Mouse (Mus musculus) c-Kit-positive CD71-positive TER-119-positive erythroid progenitor cells, embryonic 14.5 days (primary cell): ENCODE measurements around the gene Dnah9.

Experiments used
- DNase-seq: peaks from one replicate; pipeline ENCODE4 v3.0.0-alpha.2; 2013; ENCODE audit warnings: low spot score

The Dnah9 gene

DNA sequence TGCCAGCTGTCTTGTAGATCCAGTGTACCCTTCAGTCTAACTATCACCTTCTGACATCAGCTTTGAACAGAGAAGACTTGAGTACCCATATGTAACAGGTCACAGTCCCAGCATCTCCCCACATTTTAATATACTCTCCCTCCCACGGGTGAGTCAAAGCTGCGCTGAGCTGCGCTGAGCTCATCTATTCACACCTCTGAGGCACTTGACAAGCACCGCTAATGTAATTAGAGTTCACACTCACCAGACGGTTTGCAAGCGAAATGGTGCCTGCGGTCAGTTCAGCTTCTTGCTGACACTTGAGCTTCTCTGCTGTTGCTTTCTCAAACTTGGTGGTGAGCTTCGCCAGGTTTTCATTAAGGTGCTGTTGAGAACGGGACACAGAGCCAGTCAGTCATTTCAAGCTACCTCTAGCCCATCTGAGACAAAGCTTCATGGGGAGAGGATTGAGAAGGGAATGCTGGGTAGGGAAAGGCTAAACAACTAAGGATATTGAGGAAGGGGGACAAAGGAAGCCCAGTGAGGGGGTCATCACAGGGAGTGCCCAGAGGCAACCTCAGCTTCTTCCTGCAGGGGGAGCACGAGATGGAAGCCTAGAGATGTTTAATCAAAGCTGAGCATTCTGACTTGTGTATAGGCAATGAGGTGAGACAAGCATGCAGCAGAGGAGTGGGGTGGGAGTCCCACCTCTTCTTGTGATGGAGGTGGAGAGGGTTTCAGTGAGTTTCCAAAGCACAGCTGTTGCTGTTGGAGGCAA lies 249.7 kb downstream of the Dnah9 start:
- DNase-seq: no peak

DNA sequence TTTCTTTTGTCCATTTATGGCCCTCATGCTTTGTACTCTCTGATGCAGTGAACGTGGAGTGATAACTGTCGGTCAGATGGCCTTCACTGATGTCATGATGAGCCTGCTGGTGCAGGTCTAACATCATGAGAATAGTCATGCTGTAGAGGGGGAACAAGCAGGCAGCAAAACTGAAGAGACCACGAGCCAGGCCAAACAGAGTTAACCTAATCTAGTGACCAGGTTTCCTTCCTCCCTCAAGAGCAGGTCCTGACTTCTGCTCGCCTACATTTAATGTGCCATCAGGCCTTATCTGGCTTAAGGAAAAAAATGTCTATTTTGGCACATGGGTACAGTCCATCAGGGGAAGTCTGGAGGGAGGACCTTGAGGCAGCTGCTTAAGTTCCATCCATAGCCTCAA lies 259.2 kb downstream of the Dnah9 start:
- DNase-seq: no peak

DNA sequence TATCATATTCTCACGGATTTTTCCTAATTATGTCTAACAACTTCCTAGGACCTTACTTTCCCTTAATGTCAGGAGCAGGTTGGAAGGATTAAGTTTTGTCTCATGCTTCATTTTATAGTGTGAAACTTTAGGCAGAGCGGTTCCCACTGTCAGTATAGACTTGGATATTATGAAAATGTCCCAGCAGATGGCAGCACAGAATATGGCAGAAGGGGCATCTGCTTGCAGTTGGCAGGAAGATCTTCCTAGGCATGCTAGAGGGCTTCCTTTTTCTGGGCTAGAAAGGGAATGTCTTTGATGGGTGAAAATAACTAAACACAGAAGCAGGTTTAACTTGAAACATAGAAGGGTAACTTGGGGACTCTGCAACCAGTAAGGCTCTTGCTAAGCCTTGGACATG lies 262.9 kb downstream of the Dnah9 start:
- no peak for DNase-seq

DNA sequence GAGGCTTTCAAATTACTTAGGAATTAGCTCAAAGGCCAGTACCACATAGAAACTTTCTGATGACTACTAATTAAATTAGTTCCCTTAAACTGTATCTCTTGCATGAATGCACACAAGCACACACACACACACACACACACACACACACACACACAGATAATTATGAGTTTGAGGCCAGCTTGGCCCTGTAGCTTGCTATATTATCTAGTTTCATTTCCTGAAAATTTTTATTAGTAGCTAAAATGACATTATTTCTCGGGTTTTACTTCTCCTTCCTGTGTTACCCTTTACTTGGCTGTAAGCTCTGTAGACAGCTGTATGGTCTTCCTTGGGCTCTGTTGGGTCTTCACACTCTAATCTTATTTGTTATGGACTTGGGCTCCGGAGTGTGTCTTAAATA lies 264.4 kb downstream of the Dnah9 start:
- DNase-seq: no peak

DNA sequence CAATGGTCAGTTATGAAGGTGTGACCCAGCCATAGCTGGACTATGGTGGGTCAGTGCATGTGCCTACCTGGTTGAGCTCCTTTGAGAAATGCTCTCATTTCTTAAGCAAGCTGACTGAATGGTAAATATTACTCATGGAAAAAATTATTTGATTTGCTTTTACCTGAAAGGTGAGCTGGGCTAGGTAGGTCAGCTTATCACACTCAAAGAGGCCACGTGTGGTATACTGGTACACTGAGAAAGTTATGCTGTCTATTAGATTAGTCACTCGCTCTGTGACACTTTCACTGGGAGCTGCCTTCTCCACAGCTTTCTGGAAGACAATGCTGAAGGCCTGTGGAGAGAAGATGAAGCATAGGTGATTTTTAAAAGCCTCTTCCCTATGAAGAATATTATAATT lies 286.9 kb downstream of the Dnah9 start:
- DNase-seq: no peak

DNA sequence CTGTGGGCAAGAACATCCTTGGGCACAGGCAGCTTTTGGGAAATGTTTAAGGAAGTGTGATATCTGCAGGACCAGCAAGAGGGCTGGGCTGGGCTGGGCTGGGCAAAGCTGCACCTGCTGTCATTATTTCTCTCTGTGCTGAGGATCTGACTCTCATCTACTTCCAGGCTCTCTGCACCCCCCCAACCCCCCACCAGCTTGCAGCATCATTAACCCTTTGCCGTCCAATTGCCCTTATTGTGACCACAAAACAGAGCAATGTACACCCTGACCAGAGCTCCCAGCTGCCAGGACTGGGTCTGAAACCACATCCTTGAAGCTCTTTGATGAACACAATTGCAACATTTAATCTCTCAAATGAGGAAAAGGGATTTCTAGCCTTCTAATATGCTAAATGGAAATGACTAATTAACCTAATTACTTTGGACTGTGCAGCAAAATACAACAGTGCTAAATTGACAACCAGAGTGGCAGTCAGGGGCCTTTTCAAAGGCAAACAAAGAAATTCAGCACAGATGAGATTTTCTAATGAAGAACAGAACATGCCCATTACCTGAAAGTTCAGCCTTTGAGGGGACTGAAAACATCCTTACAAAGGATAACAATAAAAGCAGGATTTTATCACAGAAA lies 291.1 kb downstream of the Dnah9 start:
- DNase-seq: no peak

DNA sequence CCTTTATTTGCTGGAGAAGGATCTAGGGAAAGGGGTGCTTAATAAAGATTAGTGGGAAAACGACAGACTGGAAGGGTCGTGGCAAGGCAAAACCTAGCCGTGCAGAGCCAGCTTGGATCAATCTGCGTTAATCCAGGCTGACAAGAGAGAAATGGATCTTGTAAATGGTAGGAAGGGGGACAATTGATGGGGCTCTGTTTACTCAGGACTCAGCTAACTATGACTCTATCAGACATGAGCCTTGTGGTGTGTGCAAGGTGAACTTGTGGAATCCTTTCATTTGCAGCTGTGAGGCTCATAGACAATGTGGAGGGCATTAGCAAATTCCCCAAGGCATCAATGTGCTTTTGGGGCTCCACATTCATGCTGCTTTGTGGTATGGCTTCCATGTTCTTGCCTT lies 306.9 kb downstream of the Dnah9 start:
- DNase-seq: no peak

DNA sequence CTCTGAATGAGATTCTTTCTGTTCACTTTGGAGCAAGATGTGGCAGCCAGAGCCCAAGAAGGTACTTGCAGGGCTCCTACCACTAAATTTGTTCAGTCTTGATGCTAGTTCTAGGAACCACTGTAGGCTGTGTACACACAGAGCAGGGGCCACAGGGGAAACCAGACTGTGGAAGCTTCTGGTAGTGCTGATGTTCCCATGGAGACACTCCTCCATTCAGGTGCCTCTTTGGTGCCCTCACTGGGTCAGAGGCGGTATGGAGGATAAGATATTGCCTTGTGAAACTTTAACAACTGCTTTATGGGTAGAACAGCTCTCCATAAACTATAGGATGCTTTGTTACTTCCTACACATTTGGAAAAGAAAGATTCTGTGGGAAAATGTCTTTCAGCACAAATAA lies 316.3 kb downstream of the Dnah9 start:
- DNase-seq: no peak

DNA sequence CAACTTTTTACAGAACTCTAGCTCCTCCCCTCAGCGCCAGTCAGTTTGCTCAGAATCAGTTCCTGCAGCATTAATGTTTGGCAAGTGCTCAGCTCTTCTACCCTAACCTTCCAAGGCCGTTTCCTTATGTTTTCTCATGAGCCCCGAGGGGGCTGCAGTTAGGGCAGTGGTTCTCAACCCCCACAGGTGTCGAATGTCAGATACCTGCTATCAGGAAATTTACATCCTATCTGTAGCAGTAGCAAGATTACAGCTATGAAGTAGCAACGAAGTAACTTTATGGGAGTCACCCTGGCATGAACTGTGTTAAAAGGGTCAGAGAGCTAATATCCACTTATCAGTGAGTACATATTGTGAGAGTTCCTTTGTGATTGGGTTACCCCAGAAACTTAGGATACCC lies 321.9 kb downstream of the Dnah9 start:
- no peak for DNase-seq

DNA sequence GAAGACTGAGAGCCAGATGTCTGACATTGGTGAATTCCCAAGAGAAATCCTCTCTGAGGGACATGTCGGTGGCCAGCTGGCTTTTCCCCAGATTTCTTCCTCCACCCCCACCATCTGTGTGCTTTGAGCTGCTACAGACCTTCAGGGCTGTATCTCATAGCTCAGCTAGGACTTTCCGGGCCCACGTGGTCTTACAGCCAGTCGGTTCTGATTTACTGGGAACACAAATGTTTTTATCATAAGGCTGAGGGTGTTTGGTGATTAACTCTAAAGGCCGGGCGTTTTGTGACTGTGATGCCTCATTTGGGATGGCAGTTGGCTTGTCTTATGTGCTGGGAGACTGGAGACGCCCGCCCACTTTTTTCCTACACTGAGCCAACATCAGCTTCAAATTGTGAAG lies 329.4 kb downstream of the Dnah9 start:
- DNase-seq: no peak

DNA sequence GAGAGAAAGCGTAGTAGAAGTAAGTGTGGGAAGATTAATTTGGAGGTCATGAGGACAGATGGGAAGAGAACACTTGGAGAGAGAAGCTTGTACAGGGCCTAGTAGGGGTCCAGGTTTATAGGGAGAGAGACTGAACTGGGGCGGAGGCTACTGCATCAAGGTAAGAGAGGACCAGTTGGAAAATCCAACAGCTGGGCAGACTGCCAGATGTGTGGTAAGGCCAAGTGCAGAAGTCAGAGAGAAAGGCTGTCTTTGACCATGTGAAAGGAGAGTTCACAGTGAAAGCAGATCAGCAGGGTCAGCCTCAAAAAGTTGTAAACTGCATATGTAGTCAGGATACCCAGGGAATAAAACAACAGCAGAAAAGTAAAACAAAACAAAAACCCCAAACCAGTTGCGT lies 343.8 kb downstream of the Dnah9 start:
- no peak for DNase-seq

DNA sequence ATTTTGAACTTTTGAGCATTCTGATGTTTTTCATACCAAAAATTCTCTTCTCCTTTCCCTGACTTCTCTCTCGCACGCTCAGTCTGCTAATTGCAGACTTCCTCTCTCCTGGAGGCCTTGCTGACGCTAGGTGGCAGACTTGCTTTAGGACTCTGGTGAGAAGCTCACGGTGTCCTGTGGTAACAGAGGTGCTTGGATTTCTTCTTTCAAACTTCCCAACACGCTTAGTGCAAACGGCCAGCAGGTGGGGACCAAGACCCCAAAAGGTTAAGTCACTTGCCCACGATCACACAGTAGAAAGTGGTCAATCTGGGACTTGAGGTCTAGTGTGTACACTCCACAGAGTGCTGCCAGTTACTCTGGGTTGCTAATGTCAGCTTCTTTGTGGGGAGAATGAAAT lies 347.5 kb downstream of the Dnah9 start:
- peak; percentile 31 for DNase-seq

DNA sequence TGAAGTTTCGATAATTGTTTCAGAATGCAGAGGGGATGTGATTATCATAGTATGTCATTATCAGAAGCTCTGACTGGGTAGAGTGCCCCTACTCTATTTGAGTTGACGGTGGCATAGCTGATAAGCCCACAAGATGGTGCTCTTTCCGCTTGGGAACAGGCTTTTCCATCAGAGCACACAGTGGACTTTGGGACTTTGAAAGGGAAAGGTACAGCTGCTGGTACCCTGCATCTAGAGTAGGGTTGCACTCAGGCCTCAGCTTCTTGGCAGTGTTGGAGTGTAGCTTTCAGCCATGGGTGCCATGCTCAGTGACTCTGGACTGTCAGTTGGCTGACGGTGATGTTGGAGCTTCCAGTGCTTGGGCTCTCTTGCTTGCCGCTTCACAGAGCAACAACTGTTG lies 348.1 kb downstream of the Dnah9 start:
- DNase-seq: no peak

DNA sequence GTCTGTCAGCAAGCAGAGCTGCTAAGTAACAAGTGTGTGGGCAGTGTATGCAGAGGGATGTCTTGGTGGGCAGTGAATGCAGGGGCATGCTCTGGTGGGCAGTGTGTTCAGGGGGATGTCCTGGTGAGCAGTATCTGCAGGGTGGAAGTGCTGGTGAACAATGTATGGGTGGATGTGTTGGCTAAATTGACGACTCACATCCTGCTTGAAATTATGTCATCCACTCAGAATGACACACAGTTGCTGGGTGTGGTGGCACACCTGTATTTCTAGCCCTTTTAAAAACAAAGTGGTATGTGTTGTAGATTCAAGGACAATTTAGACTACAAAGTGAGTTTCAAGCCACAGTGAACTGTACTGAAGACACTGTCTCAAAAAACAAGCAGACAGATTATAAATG lies 350.2 kb downstream of the Dnah9 start:
- no peak for DNase-seq

DNA sequence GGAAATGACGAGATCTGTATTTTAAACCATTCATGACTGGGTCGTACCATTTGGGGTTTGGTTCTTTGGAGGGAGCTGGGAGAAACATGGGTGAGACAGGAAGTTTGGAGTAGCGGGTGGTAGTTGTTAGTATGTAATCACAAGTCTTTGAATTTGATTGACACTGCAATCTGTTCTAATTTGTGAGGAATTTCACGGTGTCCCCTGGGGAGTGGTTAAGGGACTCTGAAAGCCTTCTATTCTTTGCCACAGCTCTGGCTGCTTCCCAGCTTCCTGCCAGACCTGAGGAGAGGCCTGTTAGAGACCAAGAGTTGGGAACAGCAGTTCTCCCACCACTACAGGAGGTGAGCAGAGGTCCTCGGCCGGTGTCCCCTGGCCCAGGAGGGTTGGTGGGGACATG lies 352.1 kb downstream of the Dnah9 start:
- no peak for DNase-seq

DNA sequence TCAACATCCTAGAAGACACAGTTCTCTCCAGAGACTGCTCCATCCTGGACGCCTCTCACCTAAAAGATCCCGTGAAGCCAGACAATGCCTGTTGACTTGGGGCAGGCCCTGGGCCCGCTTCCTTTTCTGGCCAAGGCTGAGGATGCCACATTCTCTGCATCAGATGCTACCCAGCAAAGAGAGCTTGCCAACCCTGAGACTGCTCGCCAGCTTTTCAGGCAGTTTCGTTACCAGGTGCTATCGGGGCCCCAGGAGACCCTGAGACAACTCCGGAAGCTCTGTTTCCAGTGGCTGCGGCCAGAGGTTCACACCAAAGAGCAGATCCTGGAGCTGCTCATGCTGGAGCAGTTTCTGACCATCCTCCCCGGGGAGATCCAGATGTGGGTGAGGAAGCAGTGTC lies 354.0 kb downstream of the Dnah9 start:
- DNase-seq: no peak

DNA sequence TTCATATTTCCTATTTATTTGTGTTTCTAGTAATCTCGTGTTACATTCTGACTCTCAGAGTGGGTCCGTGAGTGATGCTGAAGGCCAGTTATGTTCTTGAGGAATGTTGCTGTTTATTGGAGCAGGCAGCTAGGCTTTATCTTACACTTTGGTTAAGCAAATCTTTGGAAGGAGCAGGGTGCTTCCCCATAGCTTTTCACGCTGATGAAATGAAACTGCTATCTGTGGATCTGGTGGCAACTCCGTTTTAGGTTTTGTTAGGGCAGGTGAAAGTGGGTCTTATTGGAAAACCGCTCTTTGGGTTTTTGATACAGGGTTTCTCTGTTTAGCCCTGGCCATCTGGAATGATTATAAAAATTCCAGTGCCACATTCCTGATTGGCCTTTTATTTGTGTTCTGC lies 356.3 kb downstream of the Dnah9 start:
- DNase-seq: no peak

DNA sequence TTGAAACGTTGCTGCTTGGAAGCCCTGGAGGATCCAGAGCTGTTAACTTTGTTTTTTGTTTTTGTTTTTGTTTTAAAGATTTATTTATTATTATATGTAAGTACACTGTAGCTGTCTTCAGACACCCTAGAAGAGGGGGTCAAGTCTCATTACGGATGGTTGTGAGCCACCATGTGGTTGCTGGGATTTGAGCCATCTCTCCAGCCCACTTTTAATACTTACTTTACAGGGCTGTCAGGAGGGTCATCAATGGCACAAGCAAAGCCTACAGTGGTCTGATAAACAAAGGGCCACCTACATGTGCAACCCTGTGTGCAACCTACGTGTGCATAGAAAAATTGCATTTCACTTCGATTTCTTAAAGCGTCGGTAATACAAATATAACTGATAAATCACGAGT lies 360.8 kb downstream of the Dnah9 start:
- DNase-seq: no peak

DNA sequence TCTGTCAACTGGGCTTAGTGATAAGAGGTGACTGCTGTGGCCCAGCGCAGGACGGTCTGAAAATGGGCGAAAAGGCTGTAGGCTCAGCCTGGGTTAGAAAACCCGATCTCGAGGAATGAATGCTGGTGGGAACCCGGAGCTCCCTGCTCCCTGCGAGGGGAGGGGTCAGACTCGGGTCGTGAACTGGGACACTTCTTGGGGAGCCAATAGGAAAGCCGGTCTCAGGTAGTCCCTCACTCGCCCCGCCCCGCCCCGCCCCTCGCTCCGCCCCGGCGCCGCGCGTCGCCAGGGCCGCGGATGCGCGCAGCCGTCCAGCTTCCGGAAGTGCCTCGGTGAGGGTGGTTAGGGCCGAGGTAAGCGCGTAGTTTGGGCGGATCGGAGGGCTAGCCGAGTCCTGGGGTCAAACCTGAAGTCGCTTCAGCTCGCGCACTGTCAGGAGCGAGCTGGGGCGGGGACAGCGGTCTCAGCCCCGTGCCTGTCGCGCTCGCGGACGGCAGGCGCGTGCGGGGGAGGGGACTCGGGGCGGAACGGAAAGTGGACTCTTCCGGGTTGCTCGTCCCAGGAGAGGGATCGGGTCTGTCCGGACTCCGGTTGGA lies 361.3 kb downstream of the Dnah9 start, which contains the start of gene Zkscan6:
Zkscan6 (plus strand) TSS at position 267 of the 596 bp plus-strand sequence.
- peak; percentile 90 for DNase-seq

DNA sequence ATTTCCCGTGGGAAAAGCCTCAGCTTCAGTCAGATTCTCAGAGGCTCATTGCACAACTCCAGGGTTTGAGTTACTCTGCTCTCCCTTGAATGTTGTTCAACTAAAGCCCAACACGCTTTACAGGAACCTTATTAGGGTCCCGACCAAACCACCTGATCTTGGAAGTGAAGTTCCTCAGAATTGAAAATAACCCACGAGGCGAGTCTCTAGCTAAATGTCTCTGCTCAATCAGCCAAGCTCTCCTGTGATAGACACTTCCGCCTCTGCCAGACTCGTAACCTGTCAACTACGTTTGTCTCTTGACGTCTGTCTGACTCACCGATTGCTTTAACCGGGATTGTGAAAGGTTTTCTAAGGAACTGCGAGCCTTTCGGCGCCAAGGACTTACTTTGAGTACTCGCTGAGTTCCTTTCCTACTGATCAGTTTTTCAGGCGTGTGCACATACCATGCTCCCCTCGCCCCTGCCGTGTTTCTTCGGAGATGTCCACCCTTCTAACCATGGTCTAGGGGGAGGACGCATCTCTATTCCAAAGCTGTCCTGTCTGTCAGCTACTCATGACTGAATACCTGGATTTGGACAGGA lies 361.9 kb downstream of the Dnah9 start:
- DNase-seq: peak; percentile 70

DNA sequence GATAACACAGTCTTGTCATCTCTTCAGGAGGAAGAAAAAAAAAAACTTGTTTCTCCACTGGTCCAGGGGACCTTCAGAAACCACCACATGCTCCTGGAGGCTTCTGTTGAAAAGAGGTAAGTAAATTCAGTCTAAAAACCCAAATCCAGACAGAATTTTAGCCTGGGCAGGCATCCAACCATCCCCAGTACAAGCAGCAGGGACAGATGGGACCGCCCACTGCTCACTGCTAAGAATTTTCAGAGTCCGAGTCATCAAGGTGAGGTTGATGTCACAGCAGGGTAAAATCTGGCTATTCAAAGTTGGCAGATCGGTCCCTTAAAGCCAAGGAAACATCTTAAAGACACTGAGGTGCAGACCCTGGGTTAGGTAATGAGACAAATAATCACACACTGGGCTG lies 366.5 kb downstream of the Dnah9 start:
- no peak for DNase-seq

DNA sequence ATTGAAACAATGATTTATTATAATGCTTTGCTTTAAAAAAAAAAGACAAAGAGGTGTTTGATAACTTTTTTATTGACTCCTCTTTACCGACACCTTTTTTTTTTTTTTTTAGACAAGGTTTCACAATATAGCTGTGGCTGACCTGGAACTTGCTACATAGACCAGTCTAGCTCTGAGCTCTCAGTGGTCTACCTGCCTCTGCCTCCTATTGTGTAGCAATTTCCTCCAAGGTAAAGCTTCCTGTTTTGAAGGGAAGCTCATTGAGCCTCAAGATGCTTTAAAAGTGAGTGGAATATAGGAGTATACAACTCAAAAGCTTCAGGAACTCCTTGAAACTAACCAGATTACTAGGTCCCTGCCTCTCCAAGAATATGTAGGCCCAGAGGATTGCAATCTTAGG lies 372.5 kb downstream of the Dnah9 start:
- no peak for DNase-seq
